Mouse (Mus musculus) small intestine, adult 2 months (tissue): Measurements from ENCODE around the gene Crybb1.

ENCODE experiments used
- CTCF ChIP-seq: fragments of 200-500 bp; IDR thresholded peaks from 2 replicates; pipeline ENCODE4 v1.5.1; 2012; ENCODE audit warnings: low read depth, mild to moderate bottlenecking, control low read depth, inconsistent platforms, low read length, moderate library complexity, mixed read lengths; ENCODE audit not compliant: insufficient replicate concordance, insufficient read length; ENCODE audit errors: extremely low read depth
- POLR2A ChIP-seq: fragments of 200-500 bp; IDR thresholded peaks from 2 replicates; pipeline ENCODE4 v1.6.1; 2012; ENCODE audit warnings: low read depth, mild to moderate bottlenecking, control low read depth, inconsistent platforms, low read length, moderate library complexity

DNA sequence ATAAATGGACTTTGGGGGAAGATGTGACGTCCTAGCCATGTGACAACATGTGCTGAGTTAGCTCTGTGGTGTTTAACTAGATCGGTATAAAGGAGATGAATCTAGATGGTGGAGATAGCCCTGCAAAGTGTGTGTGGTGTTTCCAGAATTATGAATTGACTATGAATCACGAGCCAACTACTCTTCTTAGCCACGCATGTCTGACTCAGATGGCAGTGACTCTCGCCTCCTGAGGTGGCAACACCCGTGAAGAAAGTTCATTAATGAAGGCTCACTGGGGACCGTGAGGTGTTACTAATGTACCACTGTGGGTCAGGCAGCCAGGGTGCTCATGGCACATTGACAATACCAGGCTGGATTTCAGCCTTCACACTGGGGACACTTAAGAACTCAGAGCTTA, 8.5 kb downstream of the Crybb1 start:
- no peak for TF ChIP-seq POLR2A
- no peak for TF ChIP-seq CTCF
